In genomic region chr17:68273527-68273926, GRCm38 (mm10) we compare ENCODE assay signal across 8 mouse cellular contexts. TPM values are rescaled to one million over a fixed set of nuclear protein-coding genes. Genes with fewer than 3 reads are reported as not detected.
DNase-seq lines count a peak whose midpoint lies in the region; ATAC-seq and TF ChIP-seq lines count a peak whose summit lies in the region.

Gene L3mbtl4 (plus strand): TSS chr17:68273797.

- no peak for TF ChIP-seq EP300 in liver, embryonic 14.5 days (IDR thresholded peaks at IDR 0.05; ENCODE audit: low read depth)

- H3K36me3 ChIP-seq in heart, embryonic 14.5 days (ENCODE audit: control insufficient read depth, insufficient read depth, low read length): no peaks in the 10 kb centered on the region
- H3K36me3 ChIP-seq in embryonic facial prominence, embryonic 14.5 days (ENCODE audit: control insufficient read depth, insufficient read depth, low read length): no peaks in the 10 kb centered on the region
- H3K36me3 ChIP-seq in kidney, embryonic 16.5 days (ENCODE audit: insufficient read depth, low read length): no peaks in the 10 kb centered on the region
- no peaks in the 10 kb centered on the region for H3K36me3 ChIP-seq in liver, embryonic 14.5 days (replicated peaks; ENCODE audit: control insufficient read depth, insufficient read depth, low read depth)

- H3K9ac ChIP-seq in heart, embryonic 14.5 days (ENCODE audit: low read length): peak within 1 kb of the TSS; percentile 41; the same call in 1 of the 2 replicates
- peak within 1 kb of the TSS; percentile 57 for H3K9ac ChIP-seq in embryonic facial prominence, embryonic 14.5 days (ENCODE audit: low read depth, low read length)
- H3K9ac ChIP-seq in kidney, embryonic 16.5 days (replicated peaks; ENCODE audit: low read length): peak within 1 kb of the TSS; percentile 48
- H3K9ac ChIP-seq in liver, embryonic 14.5 days (replicated peaks): no peak within 1 kb of the TSS

- peak within 1 kb of the TSS; percentile 30 to 36 for H3K4me3 ChIP-seq in heart, embryonic 14.5 days (ENCODE audit: control insufficient read depth in 1 of 2, insufficient read depth in 1 of 2, low read depth in 1 of 2, low read length in 2 of 2)
- peak within 1 kb of the TSS; percentile 42 for H3K4me3 ChIP-seq in embryonic facial prominence, embryonic 14.5 days (ENCODE audit: low read depth, low read length)
- H3K4me3 ChIP-seq in kidney, embryonic 16.5 days (ENCODE audit: low read length): peak within 1 kb of the TSS; percentile 52
- peak within 1 kb of the TSS in 1 of 2 experiments; percentile 23; a peak in 2 of 4 replicates for H3K4me3 ChIP-seq in liver, embryonic 14.5 days (ENCODE audit: insufficient read depth in 1 of 2, low read depth in 2 of 2, low read length in 2 of 2)

- no peak for DNase-seq in heart, adult 18-20 months
- peak; percentile 10 for DNase-seq in adrenal gland, adult 2 months
- peak; percentile 20 for DNase-seq in embryonic facial prominence, embryonic 14.5 days (ENCODE audit: low spot score)
- no peak for DNase-seq in liver, embryonic 14.5 days (ENCODE audit: low read depth in 3 of 3, low spot score in 3 of 3)
- DNase-seq in right cerebral cortex, postnatal 25 days: peak; percentile 10

- H3K9me3 ChIP-seq in heart, embryonic 14.5 days (ENCODE audit: control insufficient read depth, low read length): no peaks in the 10 kb centered on the region
- no peaks in the 10 kb centered on the region for H3K9me3 ChIP-seq in embryonic facial prominence, embryonic 14.5 days (ENCODE audit: control insufficient read depth, low read length)
- H3K9me3 ChIP-seq in kidney, embryonic 16.5 days (ENCODE audit: low read length): no peaks in the 10 kb centered on the region
- H3K9me3 ChIP-seq in liver, embryonic 14.5 days (ENCODE audit: control insufficient read depth, low read length): no peaks in the 10 kb centered on the region

- no peak for TF ChIP-seq CTCF in liver, embryonic 14.5 days (IDR thresholded peaks at IDR 0.05; ENCODE audit: low read depth)

- under 1% methylated on average over 27 of the region's 29 CpGs for WGBS in heart, embryonic 14.5 days
- 0% methylated on average over 23 of the region's 29 CpGs for WGBS in embryonic facial prominence, embryonic 14.5 days
- WGBS in kidney, embryonic 16.5 days: under 1% methylated on average over 29 of the region's 29 CpGs
- 2% methylated on average over 24 of the region's 29 CpGs for WGBS in liver, embryonic 14.5 days (ENCODE audit: insufficient replicate concordance)

- peak within 1 kb of the TSS; percentile 73 for H3K4me2 ChIP-seq in heart, embryonic 14.5 days (ENCODE audit: low read length)
- H3K4me2 ChIP-seq in embryonic facial prominence, embryonic 14.5 days (ENCODE audit: low read depth, low read length): peak within 1 kb of the TSS; percentile 94
- H3K4me2 ChIP-seq in kidney, embryonic 16.5 days (replicated peaks; ENCODE audit: low read depth, low read length): peak within 1 kb of the TSS; percentile 94
- peak within 1 kb of the TSS; percentile 36 for H3K4me2 ChIP-seq in liver, embryonic 14.5 days (ENCODE audit: low read depth)

- no peak for ATAC-seq in heart, embryonic 14.5 days (ENCODE audit: insufficient number of reproducible peaks, insufficient read depth, low FRiP score, low read depth)
- peak; percentile 74 for ATAC-seq in embryonic facial prominence, embryonic 14.5 days (ENCODE audit: low read depth)
- ATAC-seq in kidney, embryonic 16.5 days (ENCODE audit: low FRiP score, low TSS enrichment): peak; percentile 90
- ATAC-seq in liver, embryonic 14.5 days (ENCODE audit: insufficient read depth): no peak
- ATAC-seq in erythroid progenitor cell, adult 5-6 weeks (replicated peaks; ENCODE audit: low FRiP score, poor library complexity, severe bottlenecking): no peak

- H3K27ac ChIP-seq in heart, embryonic 14.5 days (replicated peaks in 1 of 2; ENCODE audit: control insufficient read depth in 1 of 2, insufficient read depth in 1 of 2, low read depth in 2 of 2, low read length in 2 of 2): no peak within 1 kb of the TSS
- H3K27ac ChIP-seq in embryonic facial prominence, embryonic 14.5 days (replicated peaks; ENCODE audit: low read depth, low read length): no peak within 1 kb of the TSS
- H3K27ac ChIP-seq in kidney, embryonic 16.5 days (ENCODE audit: low read length): no peak within 1 kb of the TSS
- no peak within 1 kb of the TSS for H3K27ac ChIP-seq in liver, embryonic 14.5 days

- H3K4me1 ChIP-seq in heart, embryonic 14.5 days (ENCODE audit: control insufficient read depth in 2 of 2, insufficient read depth in 2 of 2, low read length in 2 of 2): peaks cover 0 to 7% of the 10 kb centered on the region in 2 experiments; a peak in 2 of 4 replicates
- H3K4me1 ChIP-seq in embryonic facial prominence, embryonic 14.5 days (ENCODE audit: control insufficient read depth, insufficient read depth, low read length): peaks cover 6% of the 10 kb centered on the region
- H3K4me1 ChIP-seq in kidney, embryonic 16.5 days (ENCODE audit: insufficient read depth, low read length): 0 out of 2 replicates have a peak, but pooled peaks cover 6% of the 10 kb centered on the region
- H3K4me1 ChIP-seq in liver, embryonic 14.5 days (replicated peaks; ENCODE audit: control insufficient read depth in 2 of 2, insufficient read depth in 2 of 2, low read length in 1 of 2): no peaks in the 10 kb centered on the region

- peaks cover 35% of the 10 kb centered on the region for H3K27me3 ChIP-seq in heart, embryonic 14.5 days (ENCODE audit: control insufficient read depth, insufficient read depth, low read length)
- peaks cover 20% of the 10 kb centered on the region for H3K27me3 ChIP-seq in embryonic facial prominence, embryonic 14.5 days (replicated peaks; ENCODE audit: control insufficient read depth, insufficient read depth, low read length)
- peaks cover 19% of the 10 kb centered on the region for H3K27me3 ChIP-seq in kidney, embryonic 16.5 days (ENCODE audit: insufficient read depth, low read length)
- H3K27me3 ChIP-seq in liver, embryonic 14.5 days (ENCODE audit: control insufficient read depth, insufficient read depth, low read length): peaks cover 9% of the 10 kb centered on the region

RNA-seq across cellular contexts. Expression of gene L3mbtl4, which starts in this region (rescaled TPM):
- not detected in 2 replicates for polyA plus RNA-seq in heart, embryonic 14.5 days (2014; fragmentation: Nextera tagmentation; extraction: Ambion mirVana)
- under 1 TPM in 1 of 2 experiments, not detected in 1; 0.15 TPM for total RNA-seq in heart, adult 18-20 months (2021)
- total RNA-seq in adrenal gland, adult 2 months (2021): under 1 TPM; 0.14 to 0.20 TPM
- 0.04 and 0.07 TPM in 2 replicates for polyA plus RNA-seq in adrenal gland, adult 2 months (2012; rRNA removed)
- polyA plus RNA-seq in embryonic facial prominence, embryonic 14.5 days (2014; fragmentation: Nextera tagmentation; extraction: Ambion mirVana): 0.14 and 0.22 TPM in 2 replicates
- polyA plus RNA-seq in kidney, embryonic 16.5 days (2015; fragmentation: Nextera tagmentation; extraction: Ambion mirVana): 0.69 and 0.84 TPM in 2 replicates
- not detected in 2 replicates for polyA plus RNA-seq in liver, embryonic 14.5 days (2012; rRNA removed)
- polyA plus RNA-seq in liver, embryonic 14.5 days (2014; fragmentation: Nextera tagmentation; extraction: Ambion mirVana): not detected in 2 replicates
- not detected in 2 replicates for total RNA-seq in erythroid progenitor cell, adult 5-6 weeks (2015; ENCODE audit: low replicate concordance)
- total RNA-seq in erythroid progenitor cell, adult 5-6 weeks (2017; ENCODE audit: low replicate concordance): not detected in 2 replicates

Comparison
In these comparisons a context has a peak if more than half of its experiments do, and no peak if none do; other contexts are left out.
1. Peak in DNase-seq in adrenal gland, adult 2 months; RNA of the gene not detected or under 1 TPM.
2. Peak in DNase-seq, ATAC-seq, H3K4me3 ChIP-seq, H3K9ac ChIP-seq and H3K4me2 ChIP-seq in embryonic facial prominence, embryonic 14.5 days; RNA of the gene not detected or under 1 TPM.
3. Peak in ATAC-seq, H3K4me3 ChIP-seq, H3K9ac ChIP-seq and H3K4me2 ChIP-seq in kidney, embryonic 16.5 days; RNA of the gene not detected or under 1 TPM.
4. H3K4me2 ChIP-seq: peak in every context shown above with its lines; median percentile 94 in embryonic facial prominence, embryonic 14.5 days; 94 in kidney, embryonic 16.5 days; 73 in heart, embryonic 14.5 days; 36 in liver, embryonic 14.5 days.